Mouse (Mus musculus) adrenal gland, adult 2 months (tissue): ENCODE data around the gene Col4a4. TPM values are rescaled to one million over a fixed set of nuclear protein-coding genes. Genes with fewer than 3 reads are reported as not detected.

Source experiments
- DNase-seq: peaks from one replicate; pipeline ENCODE4 v3.0.0; 2021
- polyA plus RNA-seq: library from polyadenylated mRNA; depleted of rRNA; stranded (reverse); fragments of >200 nt; gene quantifications from 2 replicates; pipeline ENCODE4 v1.2.3, GENCODE M21; 2012; rRNA removed
- total RNA-seq, 2 experiments: library from RNA; stranded (reverse); gene quantifications; 2 replicates each; pipeline ENCODE4 v1.2.3; 2021

Col4a4 gene
- total and polyA plus RNA-seq, 3 experiments: 1.7 to 5.6 (median 3.9) TPM

DNA sequence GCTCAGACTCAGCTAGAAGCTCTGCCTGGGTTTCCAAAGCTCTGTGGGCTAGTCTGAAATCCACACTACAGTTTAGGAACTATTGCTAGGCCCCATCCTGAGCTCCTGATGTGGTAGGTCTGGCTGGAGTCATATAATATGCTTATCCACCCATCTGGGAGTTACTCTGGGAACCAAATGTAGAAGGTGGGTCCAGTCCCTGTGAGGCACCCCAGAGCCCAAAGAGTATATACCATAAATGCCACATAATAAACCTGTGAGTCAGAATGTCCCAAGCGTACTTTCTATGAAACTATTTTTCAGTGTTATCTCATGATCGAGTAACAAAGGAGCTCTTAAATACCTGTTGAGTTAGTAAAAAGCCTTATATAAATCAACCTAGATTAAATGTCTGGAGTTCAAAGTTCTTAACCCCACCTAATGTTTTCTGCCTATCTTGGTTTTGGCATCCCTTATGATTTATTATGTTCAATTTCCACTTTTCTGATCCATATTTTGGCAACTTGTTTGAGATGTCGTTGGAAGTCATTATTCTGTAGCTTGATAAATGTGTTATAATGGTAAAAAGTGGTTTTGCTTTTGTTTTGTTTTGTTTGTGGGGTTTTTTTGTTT is 172.1 kb downstream of the Col4a4 start:
- DNase-seq: no peak

GRCm38 (mm10) chr1:82412085-82412484 is 174.6 kb downstream of the Col4a4 start:
- no peak for DNase-seq

- DNase-seq: no peak
These were observed 175.1 kb downstream of the Col4a4 start for GRCm38 (mm10) chr1:82411521-82411920.

- DNase-seq: no peak
These were observed 176.1 kb downstream of the Col4a4 start for GRCm38 (mm10) chr1:82410548-82410947.

- no peak for DNase-seq
These were observed 177.4 kb downstream of the Col4a4 start for GRCm38 (mm10) chr1:82409271-82409670.

DNA sequence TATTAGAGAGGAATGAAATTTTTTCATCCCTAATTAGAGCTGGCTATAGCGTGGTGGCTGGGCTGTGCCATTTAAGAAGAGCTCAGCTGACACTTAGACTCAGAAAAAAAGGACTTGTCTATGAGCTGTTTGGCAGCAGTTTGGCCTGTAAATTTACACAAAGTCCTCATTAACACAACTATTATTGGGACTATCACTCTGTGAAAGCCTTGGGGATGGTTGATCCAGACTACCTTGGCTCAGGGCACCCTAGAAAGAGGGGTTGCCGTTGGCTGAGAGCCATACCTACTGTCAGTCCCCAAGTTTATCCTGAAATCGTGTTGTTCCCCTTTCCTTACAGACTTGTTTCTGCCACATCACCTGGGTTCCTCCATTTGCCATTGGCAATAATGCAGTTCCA is 178.9 kb downstream of the Col4a4 start:
- DNase-seq: no peak

Other genes starting within 250 kb of the Col4a4 start
- 1 to 10 TPM; 1.8 to 3.5 TPM for gene Col4a3, start 72 bp upstream of the Col4a4 start, total RNA-seq
- gene Col4a3, start 72 bp upstream of the Col4a4 start, polyA plus RNA-seq: 0.74 and 0.84 TPM in 2 replicates
- gene Mff, start 138.0 kb upstream of the Col4a4 start, total RNA-seq: 100 to 1,000 TPM; 133 to 135 TPM
- gene Mff, start 138.0 kb upstream of the Col4a4 start, polyA plus RNA-seq: 242 and 318 TPM in 2 replicates
- not detected for gene Tm4sf20, start 181.6 kb upstream of the Col4a4 start, total RNA-seq
- not detected in 2 replicates for gene Tm4sf20, start 181.6 kb upstream of the Col4a4 start, polyA plus RNA-seq
- gene Gm47791, start 184.4 kb upstream of the Col4a4 start, total RNA-seq: not detected
- gene Gm47791, start 184.4 kb upstream of the Col4a4 start, polyA plus RNA-seq: not detected in 2 replicates